Mouse (Mus musculus) kidney, adult 8-10 months (tissue): ENCODE measurements at regions not wholly inside any gene's neighbourhood (a gene's known extent, or its start where the extent isn't known, plus 50 kb on each side); places are given as distances from the start of the nearest gene placed in this dataset.

Source experiments
- DNase-seq, 2 experiments: peaks; one replicate each; pipeline ENCODE4 v3.0.0; 2022

DNA sequence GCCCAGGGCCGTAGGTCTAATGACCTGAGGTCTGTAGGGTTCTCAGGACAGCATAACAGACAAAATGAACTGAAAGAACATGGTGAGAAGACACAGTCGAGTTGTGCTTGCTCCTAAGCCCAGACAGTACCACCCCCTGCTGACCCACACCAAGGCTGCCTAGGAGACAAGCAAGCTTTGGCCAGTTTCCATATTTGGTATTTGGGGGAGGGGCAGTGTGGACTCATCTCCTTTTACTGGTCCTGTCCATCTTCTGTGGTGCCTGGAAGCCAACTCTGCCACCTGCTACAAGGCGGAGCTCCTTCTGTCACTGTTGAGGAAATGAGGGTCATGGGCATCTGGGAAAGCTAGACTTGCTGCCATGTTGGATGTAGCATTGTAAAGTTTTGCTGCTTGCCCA lies 68.9 kb downstream of the Tex29 start:
- DNase-seq: no peak

DNA sequence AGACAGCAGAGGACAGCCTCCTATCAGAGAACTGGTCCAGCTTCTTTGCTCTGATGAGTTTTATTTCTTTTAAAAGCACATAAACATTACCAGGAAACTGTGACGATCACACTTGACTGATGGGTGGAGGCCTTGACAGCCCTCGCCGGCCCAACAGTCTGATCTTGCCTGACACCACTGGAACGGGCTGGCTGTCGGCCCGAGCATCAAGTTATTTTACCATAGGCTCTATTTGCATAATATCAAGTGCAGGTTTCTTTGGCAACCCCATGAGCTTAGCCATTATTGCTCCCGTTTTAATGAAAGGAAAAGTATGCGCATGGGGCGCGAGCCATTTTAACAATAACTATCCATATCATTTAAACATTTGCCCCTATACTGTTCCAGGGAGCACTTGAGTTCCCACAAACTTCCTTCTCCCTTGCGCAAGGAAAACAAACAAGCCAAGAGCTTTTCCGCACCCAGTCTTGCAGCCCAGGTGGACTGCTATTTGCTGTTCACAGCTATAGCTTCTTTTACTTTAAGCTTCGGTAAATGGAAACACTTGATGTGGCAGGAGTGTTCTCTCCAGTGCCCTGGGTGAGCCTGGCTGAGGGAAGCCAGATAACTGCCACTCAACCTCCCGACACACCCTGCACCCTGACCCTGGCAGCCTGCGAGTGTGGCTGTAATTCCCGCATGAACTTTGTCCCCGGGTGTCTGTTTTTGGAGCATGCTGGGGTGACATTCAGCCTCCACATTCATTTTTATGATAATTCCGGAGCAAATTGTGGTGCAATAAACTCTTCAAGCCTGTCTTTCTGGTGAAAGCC lies 71.6 kb downstream of the Tex29 start:
- DNase-seq: peak in 1 of 2 experiments; percentile 11

DNA sequence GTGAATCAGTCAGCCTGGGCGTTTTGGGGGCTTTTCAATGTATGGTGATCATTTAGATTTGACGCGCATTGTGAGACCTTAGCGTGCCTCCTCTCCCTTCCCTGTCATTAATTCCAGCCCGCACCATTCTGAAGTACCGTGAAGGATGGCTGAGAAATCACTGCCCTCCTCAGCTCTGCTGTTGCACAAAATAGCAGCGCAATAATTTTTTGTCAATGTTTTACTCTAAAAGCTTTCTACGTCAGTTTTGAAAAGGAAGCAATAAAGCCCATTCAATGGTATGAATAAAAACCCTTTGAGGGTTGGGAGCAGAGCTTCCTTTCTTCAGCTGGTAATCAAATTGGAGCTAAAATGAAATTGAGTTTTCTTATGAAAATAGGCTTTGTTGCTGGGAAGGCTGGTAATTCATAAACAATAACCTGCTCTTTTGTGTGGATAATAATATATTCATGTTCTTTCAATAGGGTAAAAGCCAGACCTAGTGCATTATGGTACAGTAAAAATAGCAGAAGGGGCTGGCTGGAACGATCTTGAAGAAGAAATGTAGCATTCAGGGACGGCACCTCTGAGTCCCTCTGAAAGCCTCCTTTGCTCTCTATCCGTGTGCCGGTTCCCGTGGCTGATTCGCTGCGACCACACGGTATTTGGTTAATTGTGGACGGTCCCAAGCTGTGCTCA lies 72.3 kb downstream of the Tex29 start:
- no peak for DNase-seq

DNA sequence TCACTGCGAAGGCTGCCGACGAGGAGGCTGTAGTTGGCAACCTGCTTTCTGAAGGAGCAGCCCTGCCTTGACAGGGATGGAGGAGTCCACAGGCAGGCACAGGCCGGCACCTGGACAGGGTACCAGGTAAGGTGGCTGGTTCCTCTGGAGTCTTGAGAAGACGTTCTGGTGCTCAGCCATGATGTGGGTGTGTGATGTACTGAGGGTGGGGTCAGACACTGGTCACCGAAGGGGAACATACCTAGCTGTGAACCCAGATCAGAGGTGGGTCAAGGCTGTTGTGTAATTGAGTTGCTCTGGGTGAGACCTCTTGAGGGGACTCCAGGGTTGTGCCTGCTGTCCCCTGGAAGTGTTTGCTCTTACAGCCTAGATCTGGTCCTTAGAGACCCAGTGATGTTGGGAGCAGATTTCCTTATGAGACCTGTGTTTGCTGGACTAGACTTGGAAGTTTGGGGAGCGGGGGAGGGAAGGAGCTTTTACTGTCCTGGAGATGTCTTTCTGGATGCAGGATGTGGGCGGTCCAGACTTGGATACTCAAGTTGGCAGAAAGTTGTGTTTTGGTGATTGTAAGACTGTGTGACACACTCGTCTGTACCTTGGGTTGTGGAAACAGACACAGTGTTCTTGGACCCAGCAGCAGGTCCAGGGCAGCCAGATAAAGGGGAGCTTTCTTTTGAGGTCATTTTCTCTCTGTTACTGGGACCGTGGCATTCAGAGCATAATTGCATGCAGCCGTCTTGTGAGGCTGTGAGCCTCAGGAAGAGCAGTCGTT lies 73.0 kb downstream of the Tex29 start:
- no peak for DNase-seq

DNA sequence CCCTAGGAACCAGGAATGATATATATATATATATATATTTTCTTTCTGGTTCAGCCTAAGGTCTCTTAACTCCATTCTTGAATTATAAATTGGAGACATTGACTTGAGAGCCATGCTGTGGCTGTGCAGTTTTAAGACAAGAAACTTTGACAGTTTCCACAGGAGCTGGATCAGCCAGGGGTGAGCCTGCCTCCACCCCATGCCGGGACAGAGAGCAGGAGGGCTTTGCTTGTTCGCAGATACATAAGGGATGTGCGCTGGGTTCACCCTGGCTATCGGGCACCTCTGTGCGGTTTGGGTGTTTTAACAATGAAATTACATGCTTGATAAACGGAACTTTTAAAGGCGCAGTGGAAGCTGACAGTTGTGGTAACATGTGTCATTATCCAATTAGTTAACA lies 73.9 kb downstream of the Tex29 start:
- DNase-seq: no peak

DNA sequence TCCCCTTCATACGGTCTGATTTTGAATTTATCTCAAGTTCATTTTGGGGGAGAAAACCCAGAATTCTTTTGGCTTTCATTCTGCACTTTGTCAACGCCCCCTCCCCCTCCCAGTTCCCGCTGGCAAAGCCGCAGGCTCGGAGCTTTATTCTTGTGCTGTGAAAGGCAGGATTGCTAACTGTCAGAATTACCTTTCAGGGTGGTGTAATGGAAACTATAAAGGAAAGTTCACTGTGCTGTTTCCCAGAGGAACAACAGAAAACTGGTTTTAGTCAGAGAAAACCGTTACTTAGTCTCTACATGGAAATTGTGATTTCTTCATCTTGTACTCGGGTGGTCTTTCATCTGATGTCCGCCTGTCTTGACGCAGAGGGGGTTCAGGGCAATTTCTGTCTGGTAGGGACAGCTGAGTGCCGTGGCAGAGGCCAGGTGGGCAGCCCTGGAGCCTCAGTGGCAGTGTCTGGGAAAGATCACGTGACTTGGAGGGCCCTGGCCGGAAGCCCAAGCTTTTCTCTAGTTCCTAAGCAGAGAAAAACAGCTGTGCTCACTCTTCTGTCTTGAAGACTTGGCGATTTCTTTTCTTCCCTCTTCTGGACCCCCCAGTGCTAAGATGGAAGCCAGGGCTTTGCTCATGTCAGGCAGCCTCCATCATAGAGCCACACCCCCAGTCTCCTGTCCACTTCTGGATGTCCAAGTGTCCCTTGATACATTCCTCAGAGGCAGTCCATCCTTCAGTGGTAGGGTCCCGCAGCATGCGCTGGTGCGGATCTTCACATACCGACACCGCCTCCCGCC lies 74.6 kb downstream of the Tex29 start:
- DNase-seq: no peak

DNA sequence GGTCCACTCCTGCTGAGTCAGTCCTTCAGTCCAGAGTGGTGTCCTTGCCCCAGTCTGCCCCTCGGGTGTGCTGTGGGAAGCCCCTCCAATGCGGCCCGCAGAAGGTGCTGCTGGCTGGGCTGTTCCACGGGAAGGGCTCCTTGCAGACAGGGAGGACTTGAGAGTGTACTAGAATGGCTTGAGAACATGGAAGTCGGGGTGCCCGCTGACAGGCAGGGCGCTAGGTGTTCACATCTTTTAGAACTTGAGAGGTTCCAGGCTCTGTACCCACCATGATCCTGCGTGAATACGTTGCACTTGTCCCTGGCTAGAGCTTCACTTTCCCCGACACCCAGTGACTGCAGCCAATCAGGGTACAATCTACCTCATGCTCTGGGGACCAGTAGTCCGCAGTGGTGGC lies 75.4 kb downstream of the Tex29 start:
- DNase-seq: no peak

DNA sequence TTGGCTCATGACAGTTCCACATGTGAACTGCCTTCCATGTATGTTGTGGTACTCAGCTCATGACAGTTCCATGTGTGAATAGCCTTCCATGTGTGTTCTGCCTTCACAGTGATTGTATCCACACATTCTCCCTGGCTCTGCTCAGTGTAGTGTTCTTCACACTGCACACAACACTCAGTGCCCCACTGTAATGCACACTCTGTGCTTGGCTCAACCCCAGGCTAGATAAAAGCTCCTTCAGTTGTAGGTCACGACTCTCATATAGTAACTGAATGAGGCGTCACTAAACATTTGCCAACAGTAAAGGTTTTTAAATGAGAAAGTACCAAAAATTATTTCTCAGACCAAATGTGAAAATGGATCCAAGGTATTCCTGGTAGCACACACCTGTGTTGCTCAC lies 79.6 kb downstream of the Tex29 start:
- DNase-seq: no peak

DNA sequence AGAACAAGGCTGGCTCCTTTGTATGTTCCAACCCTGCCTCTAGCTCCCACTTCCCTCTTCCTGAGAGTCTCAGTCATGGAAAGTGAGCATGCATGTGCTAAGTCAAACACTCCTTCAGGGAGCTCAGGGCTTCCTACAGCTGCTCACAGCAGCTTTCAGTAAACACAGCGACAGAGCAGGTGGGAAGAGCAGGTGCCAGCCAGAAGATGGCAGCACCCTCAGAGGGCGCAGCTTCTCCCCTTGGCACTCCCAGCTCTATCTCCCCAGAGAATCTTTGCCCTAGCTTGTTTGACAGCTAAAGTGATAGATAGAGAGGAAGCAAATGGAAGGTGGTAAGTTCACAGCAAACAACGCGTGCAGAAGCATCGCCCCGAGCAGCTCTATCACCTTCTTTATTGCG lies 82.8 kb downstream of the Tex29 start:
- no peak for DNase-seq

DNA sequence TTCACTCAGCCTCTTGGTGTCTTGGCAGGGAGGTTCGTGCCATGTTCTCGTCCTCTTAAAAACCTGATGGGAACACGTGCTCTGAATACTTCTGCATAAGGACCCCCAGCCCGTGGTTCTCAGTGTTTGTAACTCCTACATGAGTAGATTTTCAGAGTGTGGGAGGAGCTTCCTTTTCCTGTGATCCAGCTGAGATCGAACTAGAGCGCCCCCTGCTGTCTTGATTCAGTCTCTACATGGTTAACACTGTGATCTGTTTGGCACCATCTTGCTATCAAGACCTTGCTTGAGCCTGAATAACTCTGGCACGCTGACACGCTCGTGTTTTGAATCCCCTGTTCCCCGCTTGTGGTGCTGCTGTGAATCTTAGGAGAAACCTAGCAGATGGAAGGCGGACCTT lies 83.9 kb downstream of the Tex29 start:
- peak; percentile 31 to 60 for DNase-seq

DNA sequence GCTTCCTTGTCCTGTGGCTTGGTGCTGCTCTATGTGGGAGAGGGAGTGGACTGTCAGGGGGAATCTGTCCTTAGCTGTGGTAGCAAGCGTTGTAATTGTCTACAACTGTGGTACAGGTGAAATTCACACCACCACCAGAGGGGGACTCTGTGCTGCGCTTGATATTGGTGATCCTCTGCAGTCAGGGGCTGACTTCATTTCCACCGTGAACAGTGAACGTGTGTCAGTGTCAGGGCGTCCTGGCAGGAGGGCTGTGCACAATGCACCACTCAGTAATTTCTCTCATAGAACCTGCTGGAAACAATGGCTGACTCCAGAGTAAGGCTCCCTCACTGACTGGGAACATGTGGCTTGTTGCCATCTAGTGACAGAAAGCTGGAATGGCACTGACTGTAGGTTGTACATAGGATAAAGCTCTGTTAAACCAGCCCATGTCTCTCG lies 102.6 kb downstream of the Tex29 start:
- peak; percentile 19 to 44 for DNase-seq

DNA sequence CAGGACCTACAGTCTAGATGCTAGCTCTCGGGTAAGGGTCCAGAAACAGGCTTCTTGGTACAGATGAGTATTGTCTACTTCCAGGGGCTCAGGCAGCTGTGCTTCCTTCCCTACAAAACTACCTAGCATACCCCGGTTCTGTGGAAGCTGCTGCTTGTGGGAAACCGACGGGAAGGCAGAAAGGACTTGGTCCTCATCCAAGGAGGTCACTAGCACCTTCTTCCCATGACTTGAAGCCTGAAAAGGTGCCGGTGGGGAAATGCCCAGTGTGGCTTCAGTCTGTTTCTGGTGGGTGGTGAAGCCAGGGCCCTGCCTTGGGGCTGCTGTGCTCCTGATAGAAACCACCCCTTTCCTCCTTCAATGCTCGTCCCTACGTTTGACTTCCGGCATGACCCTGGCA lies 107.5 kb downstream of the Tex29 start:
- DNase-seq: no peak

DNA sequence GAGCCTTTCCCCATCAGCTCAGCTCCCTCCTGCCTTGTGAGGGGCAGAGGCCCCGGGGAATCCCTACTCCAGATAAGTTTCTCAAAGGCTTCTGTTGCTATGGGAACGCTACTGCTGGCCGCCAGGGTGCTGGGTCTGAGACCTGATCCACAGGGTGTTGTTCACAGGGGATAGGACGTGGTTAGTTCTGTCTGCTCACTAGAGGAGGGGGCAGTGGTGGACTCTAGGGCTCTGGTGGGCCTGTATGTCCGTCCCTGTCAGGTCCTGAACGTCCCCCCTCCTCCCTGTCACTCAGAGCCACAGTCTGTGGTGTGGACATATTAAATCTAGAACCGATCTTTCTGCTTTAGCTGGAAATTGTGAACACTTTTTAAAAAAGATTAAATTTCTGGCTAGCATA lies 116.0 kb downstream of the Tex29 start:
- DNase-seq: no peak

DNA sequence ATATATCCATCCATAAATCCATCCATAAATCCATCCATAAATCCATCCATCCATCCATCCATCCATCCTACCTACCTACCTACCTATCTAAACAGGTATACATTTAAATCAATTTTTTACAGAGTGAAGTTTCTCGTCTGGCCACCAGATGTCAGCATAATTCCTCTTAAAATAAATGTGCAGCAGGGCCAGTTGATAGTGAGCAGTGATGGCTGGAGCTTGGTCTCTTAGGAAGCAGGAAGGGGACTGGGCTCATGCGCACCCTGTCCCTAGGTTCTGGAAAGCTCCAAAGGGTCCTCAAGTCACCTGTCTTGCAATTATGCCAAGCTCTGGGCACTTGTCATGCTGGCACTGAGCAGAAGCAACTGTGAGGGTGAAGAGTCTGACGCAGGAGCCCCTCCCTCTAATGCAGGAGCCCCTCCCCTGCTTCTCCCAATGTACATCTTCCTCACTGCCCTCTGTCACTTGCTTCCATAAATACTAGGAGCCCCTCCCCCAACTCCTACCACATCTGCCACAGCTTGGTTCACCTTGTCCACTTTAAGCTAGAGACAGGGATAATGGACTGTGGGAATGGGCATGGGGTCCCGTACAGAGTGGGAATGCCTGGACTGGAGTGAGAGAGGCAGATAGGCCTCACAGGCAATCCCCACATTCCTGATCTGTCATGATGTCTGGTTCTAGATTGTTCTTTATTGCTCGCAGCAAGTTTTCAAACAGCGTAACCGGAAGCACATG lies 116.9 kb downstream of the Tex29 start:
- peak; percentile 26 to 30 for DNase-seq

DNA sequence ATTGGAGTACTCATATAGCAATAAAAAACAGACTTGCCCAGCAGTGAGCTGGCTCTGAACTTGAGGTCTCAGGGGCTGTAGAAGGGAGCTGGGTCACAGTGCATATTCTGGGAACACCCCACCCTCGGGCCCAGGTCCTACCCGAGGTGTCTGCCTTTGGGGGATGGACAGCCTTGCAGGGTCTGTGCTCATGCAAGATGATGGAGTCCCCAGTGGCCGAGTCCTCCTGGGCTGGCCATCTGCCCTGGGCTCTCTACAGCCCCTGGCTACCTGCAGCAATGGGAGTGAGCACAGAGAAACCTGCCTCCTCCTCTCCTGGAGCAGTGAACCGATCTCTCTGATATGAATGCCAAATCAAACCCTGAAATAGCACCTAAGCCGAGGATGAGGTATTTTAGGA lies 117.9 kb downstream of the Tex29 start:
- DNase-seq: no peak

DNA sequence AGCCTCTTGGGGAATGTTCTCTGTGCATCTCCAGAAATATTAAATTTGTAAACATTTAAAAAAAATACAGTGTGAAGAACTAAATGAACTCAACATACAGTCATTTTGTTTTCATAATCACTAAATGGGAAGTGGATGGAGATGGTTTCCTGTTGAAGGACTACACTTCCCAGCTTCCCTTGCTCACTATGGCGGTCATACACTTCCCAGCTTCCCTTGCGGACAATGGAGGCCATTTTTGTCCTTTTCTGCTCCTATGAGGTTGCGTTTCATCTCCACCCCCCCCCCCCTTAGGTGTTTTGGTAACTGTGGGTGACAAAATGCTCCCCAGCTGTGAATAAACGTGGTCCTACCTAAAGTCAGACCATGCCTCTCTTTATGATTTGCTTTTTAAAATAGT lies 119.2 kb downstream of the Tex29 start:
- no peak for DNase-seq

DNA sequence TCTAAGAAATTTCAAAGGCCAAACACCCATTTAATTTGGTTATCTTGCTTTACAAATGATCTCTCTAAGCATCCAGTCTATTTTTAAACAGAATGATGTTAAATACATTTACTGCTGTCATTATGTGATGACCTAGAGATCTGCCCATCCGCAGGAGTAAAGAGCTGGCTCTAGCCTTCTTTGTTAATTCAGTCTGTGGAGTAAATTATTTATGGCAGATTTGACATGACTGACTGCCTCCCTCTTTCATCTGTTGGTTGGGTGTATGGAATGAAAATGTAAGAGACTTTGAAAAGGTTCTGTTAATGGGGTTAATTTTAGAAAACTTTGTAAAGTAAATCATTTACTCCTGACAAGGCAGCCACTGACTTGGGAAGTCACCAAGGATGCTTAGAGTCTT lies 123.3 kb downstream of the Tex29 start:
- peak in 1 of 2 experiments; percentile 16 for DNase-seq

DNA sequence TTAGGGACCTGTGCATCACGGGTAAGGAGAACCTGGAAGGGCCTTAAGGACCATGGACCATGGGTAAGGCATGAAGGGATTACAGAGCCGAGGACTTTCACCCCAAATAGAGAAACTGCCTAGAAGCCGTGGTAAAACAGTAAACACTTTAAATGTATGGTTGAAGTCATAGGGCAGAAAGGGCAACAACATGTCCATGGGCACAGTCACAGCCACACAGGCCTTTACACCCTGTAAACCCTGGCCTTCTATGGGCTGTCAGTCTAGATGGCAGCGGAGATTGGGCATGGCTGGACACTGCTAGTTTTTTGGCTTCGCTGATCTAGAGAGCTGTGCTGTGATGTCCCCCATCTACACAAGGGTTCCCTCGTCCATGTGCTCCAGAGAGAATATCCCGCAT lies 127.4 kb downstream of the Tex29 start:
- DNase-seq: no peak

DNA sequence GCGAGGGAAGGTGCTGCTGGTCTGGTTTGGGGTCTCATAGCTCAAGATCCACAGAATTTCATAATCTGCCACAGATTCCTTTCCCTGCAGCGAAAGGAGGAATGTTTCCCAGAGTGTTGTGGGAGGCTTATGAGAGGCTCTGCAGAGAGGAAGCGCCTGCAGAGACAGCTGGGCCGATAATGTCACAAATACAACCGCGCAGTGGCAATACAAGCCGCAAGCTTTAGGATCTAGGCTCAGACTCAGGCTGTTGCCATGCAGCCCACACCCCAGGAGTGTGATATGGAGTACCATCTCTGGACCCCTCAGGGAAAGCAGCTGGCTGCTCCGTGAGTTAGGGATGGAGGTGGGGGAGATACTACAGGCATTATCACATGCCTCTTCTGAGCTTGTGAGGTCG lies 130.2 kb downstream of the Tex29 start:
- DNase-seq: no peak

DNA sequence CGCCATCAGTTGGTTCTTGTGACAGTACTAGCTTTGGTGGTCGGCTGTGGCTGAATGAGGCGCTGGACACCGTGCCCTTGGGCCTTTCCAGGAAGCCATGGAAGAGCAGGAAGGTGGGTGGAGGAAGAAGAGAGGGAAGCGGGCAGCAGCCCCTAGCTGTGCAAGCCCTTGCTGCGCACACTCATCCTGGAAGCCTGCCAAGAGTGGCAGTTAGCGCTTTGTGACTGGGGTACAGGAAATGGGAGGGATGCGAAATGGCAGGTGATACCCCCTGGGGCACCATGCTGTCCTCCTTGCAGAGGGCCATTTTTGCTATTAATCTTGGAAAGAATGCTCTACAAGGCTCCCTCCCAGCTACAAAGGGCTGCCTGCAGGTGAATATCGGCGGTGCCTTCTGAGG lies 133.2 kb downstream of the Tex29 start:
- no peak for DNase-seq

DNA sequence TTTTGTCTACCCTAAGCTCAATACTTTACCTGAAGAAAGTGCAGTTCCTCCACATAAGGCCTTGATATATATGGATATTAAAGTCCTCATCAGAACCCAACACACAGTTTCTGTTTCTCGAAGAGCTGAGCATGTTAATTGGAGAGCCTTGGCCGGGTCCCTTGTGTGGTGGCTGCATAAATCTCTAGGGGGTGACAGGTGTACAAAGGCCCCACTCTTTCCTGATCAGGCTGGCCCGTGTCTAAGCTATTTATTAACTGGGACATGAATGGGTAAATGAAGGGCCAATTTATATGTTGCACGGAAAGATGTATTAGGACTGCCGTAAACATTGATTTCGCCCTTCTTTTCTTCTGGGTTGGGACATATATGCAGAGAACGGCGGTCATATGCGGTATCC lies 136.8 kb downstream of the Tex29 start:
- DNase-seq: no peak

DNA sequence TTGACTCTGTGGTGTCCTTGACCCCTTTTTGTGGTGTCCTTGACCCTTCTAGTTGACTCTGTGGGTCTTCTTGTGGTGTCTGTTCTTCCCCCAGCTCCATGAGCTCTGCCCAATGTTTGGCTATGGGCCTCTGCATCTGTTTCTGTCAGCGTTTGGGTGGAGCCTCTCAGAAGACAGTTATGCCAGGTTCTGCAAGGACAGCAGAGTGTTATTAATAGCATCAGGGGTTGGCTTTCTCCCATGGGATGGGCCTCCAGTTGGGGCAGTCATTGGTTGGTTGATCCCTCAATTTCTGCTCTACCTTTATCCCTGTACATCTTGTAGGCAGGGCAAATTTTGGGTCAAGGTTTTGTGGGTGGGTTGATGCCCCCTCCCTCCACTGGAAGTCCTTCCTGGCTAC lies 138.8 kb downstream of the Tex29 start:
- no peak for DNase-seq
